Mouse (Mus musculus): Measurements from ENCODE around the gene Map3k13. TPM values are rescaled to one million over a fixed set of nuclear protein-coding genes. Genes with fewer than 3 reads are reported as not detected.
"Not testable (repeated sequence)": the region's sequence is repeated elsewhere in the genome, so short reads cannot be mapped to it uniquely, and the experiment has no call there.

Gene Map3k13
- total RNA-seq, 2 experiments from 2014 or later = 11.3 to 12.2 TPM

DNA sequence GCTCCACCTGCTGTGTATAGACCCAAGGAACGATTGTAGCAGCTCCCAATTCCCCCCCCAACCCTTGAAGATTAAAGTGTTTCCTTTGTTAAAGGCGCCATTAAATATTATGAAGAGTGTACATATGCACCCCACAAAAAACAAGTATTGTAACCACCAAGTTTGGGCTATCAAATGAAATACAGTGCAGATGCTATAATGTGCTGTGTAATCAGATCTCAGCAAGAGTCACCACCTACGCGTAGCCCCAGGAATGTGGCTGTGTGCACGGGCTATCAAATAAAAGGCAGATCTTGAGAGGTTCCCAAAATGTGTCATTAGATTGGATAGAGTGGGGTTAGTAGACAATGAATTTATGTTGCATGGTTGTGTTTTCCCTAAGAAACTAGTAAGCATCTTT, 925 bp downstream of the Map3k13 start:
- DNase-seq (ENCODE audit: extremely low spot score in 1 of 2, low spot score in 2 of 2) = no peak
- intact Hi-C loops (cut with DNase I) = no loop called here

GRCm38 (mm10) chr16:21804258-21804657, 10.1 kb downstream of the Map3k13 start:
- intact Hi-C loops (cut with DNase I) = no loop called here
- no peak for DNase-seq (ENCODE audit: extremely low spot score in 1 of 2, low spot score in 2 of 2)

DNA sequence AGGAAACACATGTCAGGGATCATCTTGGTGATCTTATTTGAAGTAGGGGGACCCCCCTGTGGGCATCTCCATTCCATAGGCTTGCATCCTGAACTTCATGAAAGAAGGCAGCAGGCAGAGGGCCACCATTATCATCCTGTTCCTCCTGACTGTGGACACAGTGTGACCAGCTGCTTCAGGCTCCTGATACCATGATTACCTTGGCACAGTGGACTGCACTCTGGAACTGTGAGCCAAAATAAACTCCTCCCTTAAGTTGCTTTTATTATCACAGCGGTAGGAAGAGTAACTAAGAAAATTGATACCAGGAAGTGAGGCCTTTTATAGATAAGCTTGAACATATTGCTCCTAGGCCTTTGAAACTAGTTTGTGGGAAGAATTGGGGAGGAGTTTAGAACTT, 12.7 kb downstream of the Map3k13 start:
- DNase-seq (ENCODE audit: extremely low spot score in 1 of 2, low spot score in 2 of 2) = no peak
- intact Hi-C loops (cut with DNase I) = no loop called here

DNA sequence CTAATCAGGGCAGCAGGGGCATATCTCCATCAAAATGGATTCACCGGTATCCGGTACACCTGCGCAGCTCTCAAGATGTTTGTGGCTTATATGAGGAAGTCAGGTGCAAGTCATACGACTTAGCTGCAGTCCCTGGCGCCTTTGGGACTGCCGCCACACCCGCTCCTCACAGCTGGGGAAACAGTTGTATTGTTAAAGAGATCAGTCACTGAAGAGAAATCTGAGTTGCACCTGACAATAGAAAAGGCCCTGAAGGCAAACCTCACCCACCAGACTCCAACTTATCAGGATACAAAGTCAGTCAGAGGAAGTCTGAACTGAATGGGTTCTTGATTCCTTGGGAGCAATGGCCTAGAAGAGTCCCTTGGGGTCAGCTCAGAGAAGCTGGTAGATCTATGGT, 13.6 kb downstream of the Map3k13 start:
- intact Hi-C loops (cut with DNase I); DNase-seq (ENCODE audit: extremely low spot score in 1 of 2, low spot score in 2 of 2): not testable (repeated sequence)

DNA sequence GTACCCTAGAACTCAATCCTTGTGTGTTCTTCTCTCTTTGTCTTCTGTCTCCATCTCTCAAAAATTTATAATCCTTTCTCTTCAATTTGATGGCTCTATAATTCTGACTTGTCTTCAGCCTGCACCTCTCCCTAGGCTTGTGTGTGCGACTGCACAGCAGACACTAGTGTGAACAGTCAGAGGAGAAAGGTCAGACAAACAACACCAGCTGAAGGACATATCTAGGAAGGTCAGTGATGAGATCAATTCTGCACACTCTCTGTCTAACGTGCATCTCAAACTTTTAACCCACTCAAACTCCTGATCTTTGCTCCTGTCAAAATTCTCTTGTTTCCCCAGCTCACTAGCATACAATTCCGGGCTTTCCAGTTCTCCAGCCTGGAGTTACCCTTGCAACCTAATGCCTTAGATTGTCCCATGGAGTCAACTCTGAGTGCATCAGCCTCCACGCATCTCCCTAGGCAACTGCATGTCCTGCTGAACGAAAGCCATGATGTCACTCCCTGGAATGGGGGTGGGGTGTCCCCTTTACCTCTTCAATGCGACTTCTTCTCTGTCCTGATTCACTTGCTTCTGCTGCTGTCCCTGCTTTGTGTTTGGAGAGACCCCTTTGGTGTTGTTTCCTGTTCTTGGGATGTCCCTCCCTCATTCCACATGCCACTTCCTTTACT, 19.2 kb downstream of the Map3k13 start:
- no peak for DNase-seq (ENCODE audit: extremely low spot score in 1 of 2, low spot score in 2 of 2)
- intact Hi-C loops (cut with DNase I) = loop anchor here (10.0 kb wide), 1 partner anchor 318 kb away; no protein-coding TSS in a partner anchor

DNA sequence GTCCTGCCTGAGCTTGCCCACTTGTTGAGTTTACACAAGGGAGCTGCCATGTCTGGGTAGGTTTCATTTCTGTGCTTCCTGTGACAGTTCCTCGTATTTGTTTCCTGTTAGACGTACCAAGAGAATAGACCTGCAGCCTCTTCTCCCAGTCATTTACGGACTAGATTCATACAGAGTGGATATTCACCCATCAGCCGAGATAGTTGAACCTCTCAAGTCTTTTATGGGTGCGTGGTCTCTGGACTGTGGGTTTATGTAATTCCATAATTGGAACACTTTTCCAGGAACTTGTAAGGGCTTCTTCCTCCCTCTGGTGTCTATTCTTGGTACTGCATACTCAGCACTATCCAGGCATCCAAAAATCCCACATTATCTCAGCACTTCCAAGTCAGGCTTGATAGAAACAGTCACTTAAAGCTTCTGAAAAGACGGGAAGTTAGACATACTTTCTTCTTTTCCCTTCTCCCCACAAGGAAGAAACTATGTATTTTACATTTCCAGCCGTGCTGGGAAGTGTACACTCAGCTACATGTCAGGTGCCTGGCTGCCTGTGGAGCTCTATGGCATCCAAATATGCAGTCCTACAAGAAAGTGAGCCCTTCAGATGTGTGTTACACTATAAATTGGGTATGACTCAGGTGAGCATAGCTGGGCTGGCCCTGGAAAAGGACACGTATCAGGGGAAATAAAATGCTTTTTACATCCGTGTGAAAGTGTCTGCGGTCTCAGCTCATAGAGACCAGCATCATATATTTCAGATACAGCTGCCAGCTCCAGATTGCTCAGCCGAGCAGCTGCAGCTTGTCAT, 20.9 kb downstream of the Map3k13 start:
- DNase-seq (ENCODE audit: extremely low spot score in 1 of 2, low spot score in 2 of 2) = peak in 1 of 2 experiments; percentile 68
- intact Hi-C loops (cut with DNase I) = loop anchor here (10.0 kb wide), 1 partner anchor 320 kb away; no protein-coding TSS in a partner anchor

- intact Hi-C loops (cut with DNase I) = loop anchor here (10.0 kb wide), 1 partner anchor 321 kb away; no protein-coding TSS in a partner anchor
These were observed 21.5 kb downstream of the Map3k13 start for GRCm38 (mm10) chr16:21815669-21816010.

GRCm38 (mm10) chr16:21818132-21818531, 24.0 kb downstream of the Map3k13 start:
- intact Hi-C loops (cut with DNase I) = loop anchor here (10.0 kb wide), 1 partner anchor 323 kb away; no protein-coding TSS in a partner anchor
- no peak for DNase-seq (ENCODE audit: extremely low spot score in 1 of 2, low spot score in 2 of 2)

More at GRCm38 (mm10) chr16:21815669-21816010, 21.5 kb downstream of the Map3k13 start:
- no peak for DNase-seq (ENCODE audit: extremely low spot score in 1 of 2, low spot score in 2 of 2)

DNA sequence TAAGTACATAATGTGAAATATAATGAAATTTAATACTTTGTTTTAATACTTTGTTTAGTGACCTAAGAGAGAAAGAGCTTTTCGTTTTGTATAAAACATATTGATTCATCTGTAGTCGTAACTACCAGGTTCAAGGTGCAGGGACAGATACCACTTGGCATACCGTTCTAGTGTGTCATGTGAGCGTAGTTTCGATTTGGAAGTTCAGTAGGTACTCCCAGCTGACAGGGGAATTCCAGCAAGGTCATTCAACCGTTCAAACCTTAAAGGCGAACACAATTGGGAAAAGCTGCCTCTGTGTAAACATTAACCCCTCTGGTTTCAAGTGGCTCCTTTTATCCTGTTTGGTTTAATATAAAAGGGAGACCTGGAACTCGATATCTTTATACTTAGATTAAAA, 24.5 kb downstream of the Map3k13 start:
- intact Hi-C loops (cut with DNase I) = loop anchor here (10.0 kb wide), 1 partner anchor 324 kb away; no protein-coding TSS in a partner anchor
- DNase-seq (ENCODE audit: extremely low spot score in 1 of 2, low spot score in 2 of 2) = no peak

GRCm38 (mm10) chr16:21825612-21826031, 31.5 kb downstream of the Map3k13 start:
- intact Hi-C loops (cut with DNase I) = no loop called here
- no peak for DNase-seq (ENCODE audit: extremely low spot score in 1 of 2, low spot score in 2 of 2)

DNA sequence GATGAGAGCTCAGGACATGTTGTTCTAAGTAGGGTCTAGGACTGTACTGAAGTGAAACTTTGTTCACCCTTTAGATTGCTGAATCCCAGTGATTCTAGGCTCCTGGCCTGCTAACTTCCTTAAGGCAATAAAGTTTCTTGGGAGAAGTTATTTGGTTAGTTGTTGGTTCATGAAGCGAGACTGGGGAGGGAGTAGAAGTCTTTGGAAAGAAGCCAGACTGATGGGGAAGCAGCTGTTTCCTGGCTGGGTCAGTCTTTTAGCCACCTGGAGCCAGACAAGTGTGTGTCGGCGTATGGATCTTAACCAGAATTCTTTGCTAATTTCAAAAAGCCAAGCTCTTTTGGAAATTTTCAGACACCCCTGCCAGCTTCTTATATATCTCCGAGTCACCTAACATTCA, 33.0 kb downstream of the Map3k13 start:
- no peak for DNase-seq (ENCODE audit: extremely low spot score in 1 of 2, low spot score in 2 of 2)
- intact Hi-C loops (cut with DNase I) = no loop called here

- intact Hi-C loops (cut with DNase I) = no loop called here
- DNase-seq (ENCODE audit: extremely low spot score in 1 of 2, low spot score in 2 of 2) = no peak
These were observed 33.4 kb downstream of the Map3k13 start for GRCm38 (mm10) chr16:21827581-21827980.

- intact Hi-C loops (cut with DNase I) = no loop called here
These were observed 35.6 kb downstream of the Map3k13 start for GRCm38 (mm10) chr16:21829711-21830110.

DNA sequence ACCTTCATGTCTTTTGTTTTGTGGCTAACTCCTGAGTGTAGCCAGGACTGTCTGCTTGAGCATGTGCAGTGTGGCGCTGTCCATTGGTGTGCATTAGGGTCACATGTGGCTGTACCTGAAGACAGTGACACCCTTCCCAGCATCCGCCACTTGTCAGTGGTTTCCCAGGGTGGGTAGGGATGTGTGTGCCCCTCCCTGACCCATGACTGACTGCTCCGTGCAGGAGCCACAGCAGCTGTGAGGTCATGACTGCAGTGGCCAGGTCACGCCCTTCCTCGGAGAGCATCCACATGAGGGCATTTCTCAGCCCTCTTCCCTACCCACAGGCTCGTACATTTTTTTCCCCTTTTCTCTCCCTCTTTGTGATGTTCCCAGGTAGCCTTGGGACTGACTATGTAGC, 36.6 kb downstream of the Map3k13 start:
- DNase-seq (ENCODE audit: extremely low spot score in 1 of 2, low spot score in 2 of 2) = no peak
- intact Hi-C loops (cut with DNase I) = no loop called here

More at GRCm38 (mm10) chr16:21829711-21830110, 35.6 kb downstream of the Map3k13 start:
- DNase-seq (ENCODE audit: extremely low spot score in 1 of 2, low spot score in 2 of 2) = no peak

DNA sequence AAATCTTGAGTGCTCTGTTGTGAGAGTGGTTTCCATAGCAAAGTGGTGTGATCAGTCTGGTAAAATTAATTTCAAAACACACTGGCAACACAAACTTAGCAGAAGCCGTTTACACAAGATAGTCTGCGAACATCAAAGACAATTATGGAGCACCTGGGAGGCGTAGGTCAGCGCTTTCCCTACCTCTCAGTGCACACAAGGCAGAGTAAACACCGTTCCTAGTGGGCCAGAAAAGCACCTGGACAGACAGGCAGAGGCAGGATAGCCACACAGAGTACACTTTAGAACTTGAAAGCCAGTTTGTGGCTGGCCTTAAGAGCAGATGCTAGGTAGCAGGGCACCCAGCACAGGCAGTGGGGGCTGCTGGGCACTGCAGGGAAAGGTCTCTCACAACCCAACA, 37.6 kb downstream of the Map3k13 start:
- DNase-seq (ENCODE audit: extremely low spot score in 1 of 2, low spot score in 2 of 2) = no peak
- intact Hi-C loops (cut with DNase I) = no loop called here

DNA sequence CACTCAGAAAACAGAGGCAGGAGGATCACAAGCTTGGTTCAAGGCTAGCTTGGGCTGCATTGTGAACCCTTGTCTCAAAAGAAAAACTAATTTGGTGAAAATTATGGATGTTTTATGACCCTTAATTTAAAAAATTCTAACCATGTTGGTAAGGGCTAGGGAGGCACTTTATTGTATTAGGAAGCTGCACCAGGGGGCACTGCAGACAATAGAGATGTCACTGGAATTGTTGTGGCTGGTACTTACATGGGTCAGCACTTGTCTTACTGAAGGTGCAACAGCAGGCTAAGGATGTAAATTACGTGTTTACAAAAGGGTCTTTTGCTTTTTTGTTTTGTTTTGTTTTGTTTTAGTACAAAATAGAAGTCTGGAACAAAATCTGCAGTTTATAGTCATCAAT, 39.3 kb downstream of the Map3k13 start:
- intact Hi-C loops (cut with DNase I) = no loop called here
- no peak for DNase-seq (ENCODE audit: extremely low spot score in 1 of 2, low spot score in 2 of 2)

DNA sequence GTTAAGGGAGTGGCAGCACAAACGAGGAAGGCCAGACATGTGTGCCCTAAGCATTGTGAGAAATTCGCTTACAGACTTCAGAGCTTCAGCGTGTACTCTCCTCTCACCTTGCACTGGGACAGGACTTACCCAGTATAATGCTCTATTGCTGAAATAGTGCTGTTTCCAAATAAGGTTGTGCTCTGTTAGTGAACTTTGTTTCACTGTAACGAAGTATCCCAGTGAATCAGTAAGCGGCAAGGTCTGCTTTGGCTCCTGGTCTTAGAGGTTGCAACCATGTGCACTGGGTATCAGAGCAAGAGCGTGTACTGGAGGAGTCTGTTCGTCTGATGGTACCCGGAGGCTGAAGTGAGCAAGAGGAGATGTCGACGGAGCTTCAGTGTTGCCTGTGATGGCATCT, 39.8 kb downstream of the Map3k13 start:
- DNase-seq (ENCODE audit: extremely low spot score in 1 of 2, low spot score in 2 of 2) = no peak
- intact Hi-C loops (cut with DNase I) = no loop called here

- intact Hi-C loops (cut with DNase I) = loop anchor here (5.0 kb wide), 2 partner anchors 172 to 187 kb away; partner anchors contain the start of gene Senp2
- no peak for DNase-seq (ENCODE audit: extremely low spot score in 1 of 2, low spot score in 2 of 2)
These were observed 40.9 kb downstream of the Map3k13 start for GRCm38 (mm10) chr16:21834866-21835583.

GRCm38 (mm10) chr16:21835584-21835931, 41.4 kb downstream of the Map3k13 start:
- DNase-seq (ENCODE audit: extremely low spot score in 1 of 2, low spot score in 2 of 2) = no peak
- intact Hi-C loops (cut with DNase I) = loop anchor here (5.0 kb wide), 2 partner anchors 172 to 187 kb away; partner anchors contain the start of gene Senp2
